Mouse (Mus musculus) mesoderm, embryonic 11.5 days (tissue): ENCODE results near the gene Arhgdia.
"Not testable (repeated sequence)": the region's sequence is repeated elsewhere in the genome, so short reads cannot be mapped to it uniquely, and the experiment has no call there.

Source experiments
- DNase-seq: peaks from one replicate; pipeline ENCODE4 v3.0.0-alpha.2; 2012; ENCODE audit warnings: low read depth, low spot score

The Arhgdia gene

DNA sequence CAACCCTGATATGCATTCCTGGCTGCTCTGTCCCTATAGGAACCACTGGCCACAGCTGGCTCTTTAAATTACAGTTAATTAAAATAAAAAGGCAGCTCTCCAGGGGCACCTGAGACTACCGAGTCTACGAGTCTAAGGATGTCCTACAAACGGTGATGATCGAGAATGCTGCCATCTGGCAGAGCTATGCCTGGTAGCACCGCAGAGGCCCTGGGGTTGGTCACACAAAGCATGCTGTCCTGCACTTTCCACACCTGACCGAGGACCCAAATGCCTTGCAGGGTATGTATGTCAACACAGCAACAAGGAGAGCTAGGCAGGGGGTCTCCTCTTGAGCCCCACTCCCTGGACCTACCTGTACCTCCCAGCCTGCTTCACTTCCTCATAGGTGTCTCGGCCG, 32.6 kb upstream of the Arhgdia start:
- DNase-seq, result no peak

DNA sequence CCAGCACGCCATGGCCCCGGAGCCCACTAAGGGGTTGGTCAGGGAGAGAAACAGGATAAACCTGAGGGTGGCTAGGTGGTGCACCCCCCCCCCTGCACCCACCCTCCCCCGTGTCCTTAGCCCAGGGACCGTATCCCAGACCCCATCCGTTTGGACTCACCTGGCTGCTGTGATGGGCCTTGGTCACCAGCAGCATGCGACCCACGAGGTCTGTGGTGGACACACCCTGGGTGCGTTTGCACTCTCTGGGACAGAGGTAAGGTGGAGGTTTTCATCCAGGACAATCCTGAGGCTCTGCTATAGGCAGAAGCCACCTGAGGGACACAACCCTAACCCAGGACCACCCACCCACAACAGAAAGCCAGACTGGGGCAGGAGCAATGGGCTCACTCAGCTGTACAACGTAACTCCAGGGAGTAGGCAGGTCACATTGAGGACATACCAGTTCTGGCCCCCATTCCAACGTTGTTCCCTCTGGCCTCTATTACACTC, 32.1 kb upstream of the Arhgdia start:
- no peak for DNase-seq

- DNase-seq, result peak; percentile 72
Measured at GRCm38 (mm10) chr11:120612763-120613162, 31.3 kb upstream of the Arhgdia start.

- DNase-seq, result no peak
Measured at GRCm38 (mm10) chr11:120610477-120611046, 29.1 kb upstream of the Arhgdia start.

- DNase-seq, result no peak
Measured at GRCm38 (mm10) chr11:120609250-120609649, 27.8 kb upstream of the Arhgdia start.

DNA sequence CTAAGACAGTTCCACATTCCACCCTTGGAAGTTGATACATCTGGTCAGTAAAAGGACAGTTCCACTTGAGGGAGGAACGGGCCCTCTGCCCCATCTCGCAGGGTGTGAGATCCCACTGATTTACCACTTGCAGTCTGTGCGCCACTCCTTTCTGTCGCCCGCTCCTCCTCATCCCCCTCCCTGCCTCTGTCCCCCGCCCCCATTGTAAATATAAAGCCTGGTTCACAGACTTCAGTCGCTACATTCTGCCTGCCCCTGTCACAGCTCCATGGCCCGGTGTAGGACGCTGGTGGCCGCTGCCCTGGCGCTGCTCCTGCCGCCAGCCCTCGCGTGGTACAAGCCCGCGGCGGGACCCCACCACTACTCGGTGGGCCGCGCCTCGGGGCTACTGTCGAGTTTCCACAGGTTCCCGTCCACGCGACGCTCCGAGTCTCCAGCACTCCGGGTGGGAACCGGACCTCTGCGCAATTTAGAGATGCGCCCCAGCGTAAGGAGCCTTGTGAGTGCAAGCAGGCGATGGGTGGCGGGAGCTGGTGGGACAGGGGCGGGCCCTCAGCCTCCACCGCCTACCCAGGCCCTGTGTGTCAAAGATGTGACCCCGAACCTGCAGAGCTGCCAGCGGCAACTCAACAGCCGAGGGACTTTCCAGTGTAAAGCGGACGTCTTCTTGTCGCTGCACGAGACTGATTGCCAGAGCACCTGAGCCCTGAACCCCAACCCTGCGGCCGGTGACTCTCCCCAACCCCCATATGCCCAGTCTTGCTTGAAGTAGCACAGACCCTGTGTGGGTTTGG, 27.0 kb upstream of the Arhgdia start, which contains the start of gene Npb:
Gene Npb (plus strand): TSS at position 237 of the 794 bp plus-strand sequence.
- DNase-seq, result no peak

DNA sequence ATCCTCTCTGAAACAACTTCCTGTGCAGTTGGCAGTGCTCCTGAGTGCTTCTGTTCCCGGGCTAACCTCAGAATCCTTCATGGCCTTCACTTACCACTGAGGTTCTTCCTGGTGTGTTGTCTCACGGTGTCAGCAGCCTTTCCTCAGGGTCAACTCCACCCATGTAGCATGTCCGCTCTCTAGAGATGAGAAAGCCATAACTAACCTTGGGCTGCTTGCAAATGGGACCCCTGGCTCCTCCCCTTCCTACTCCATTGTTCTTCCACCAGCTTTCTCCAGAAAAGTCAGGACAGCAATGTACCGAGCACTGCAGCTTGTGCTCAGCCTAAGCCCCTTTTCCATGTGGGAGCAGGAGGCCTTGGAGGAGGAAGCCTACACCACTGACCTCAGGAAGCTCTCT, 25.3 kb upstream of the Arhgdia start:
- DNase-seq, result no peak

- no peak for DNase-seq
Measured at GRCm38 (mm10) chr11:120605667-120606066, 24.2 kb upstream of the Arhgdia start.

DNA sequence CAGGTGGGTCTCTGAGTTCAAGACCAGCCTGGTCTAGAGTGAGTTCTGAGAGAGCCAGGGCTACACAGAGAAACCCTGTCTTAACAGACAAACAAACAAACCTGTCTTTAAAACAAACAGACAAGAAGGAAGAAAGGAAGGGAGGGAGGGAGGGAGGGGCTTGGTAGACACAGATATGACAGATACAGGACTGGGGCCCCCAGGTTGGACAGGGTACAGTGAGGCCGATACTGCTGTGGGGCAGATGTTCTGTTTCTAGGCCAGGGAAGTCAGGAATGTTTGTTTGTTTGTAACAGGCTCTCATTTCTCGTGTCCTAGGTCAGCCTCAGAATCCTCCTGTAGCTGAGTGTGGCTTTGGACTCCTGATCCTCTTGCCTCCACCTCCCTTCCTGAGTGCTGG, 22.1 kb upstream of the Arhgdia start:
- DNase-seq, result no peak

DNA sequence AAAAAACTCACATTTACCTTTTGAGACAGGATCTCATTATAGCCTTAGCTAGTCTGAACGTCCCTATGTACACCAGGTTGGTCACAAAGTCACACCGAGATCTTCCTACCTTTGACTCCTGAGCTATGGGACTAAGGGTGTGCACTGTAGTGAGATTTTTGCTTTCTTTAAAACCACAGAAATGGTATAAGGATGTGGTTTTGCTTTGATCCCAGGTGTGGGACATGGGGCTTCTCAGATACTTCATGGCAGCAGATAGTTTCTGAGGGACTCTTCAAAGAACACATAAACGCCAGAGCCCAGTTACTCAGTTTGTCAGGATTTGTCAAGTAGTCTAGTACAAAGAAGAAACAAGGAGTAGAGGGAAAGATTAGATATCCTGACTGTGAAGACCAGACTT, 19.3 kb upstream of the Arhgdia start:
- DNase-seq, result no peak

- no peak for DNase-seq
Measured at GRCm38 (mm10) chr11:120598990-120599549, 17.6 kb upstream of the Arhgdia start.

GRCm38 (mm10) chr11:120598283-120598989, 17.0 kb upstream of the Arhgdia start, which contains the start of the genes Alyref and Anapc11:
Gene Alyref (minus strand): TSS chr11:120598365.
Gene Anapc11 (plus strand): TSS chr11:120598421.
- peak; percentile 97 for DNase-seq

GRCm38 (mm10) chr11:120597240-120598235, 16.1 kb upstream of the Arhgdia start:
- DNase-seq, result no peak

- DNase-seq, result no peak
Measured at GRCm38 (mm10) chr11:120588531-120588930, 7.1 kb upstream of the Arhgdia start.

GRCm38 (mm10) chr11:120583937-120584336, 2.5 kb upstream of the Arhgdia start:
- no peak for DNase-seq

DNA sequence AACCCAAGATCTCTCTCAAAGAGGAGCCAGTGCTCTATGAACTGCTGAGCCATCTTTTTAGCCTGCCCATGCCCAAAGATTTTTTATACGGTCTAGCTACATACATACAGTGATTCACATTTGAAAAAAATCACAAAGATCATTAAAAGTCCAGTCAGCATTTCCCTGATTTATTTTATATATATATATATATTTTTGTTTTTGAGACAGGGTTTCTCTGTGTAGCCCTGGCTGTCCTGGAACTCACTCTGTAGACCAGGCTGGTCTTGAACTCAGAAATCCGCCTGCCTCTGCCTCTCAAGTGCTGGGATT, 1.5 kb upstream of the Arhgdia start:
- DNase-seq, result not testable (repeated sequence)

DNA sequence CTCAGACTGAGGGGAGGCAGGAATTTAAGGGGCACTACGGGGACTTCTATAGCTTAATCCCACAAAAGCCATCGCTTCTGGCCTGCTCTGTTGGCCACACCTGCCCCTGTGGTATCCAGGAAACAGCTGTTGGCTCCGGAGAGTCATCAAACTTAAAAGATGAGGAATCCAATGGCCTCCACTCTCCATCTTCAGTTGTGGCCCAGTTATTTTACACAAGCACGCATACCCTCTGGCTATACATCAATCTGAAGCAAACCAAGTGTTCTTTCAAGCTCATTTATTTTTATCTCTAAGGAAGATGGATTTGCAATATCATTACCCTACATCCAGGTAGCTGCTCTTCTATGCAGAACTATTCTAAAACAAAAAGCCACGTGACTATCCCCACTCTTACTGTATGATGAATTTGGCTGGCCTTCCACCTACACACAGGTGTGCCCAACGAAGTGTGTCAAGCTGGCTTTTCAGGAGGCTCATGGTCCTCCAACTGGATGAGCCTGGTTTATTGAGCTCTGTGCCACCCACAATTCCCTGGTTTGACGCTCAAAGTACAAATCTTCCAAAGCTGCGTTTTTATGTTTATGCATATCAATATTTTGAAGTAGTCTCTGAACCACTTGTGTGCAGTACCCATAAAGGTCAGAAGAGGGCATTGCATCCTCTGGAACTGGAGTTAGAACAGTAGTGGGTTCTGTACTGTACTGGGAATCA, 1.0 kb upstream of the Arhgdia start:
- DNase-seq, result no peak

GRCm38 (mm10) chr11:120580871-120581331, 523 bp downstream of the Arhgdia start:
- no peak for DNase-seq

- DNase-seq, result no peak
Measured at GRCm38 (mm10) chr11:120580190-120580589, 1.2 kb downstream of the Arhgdia start.
